Mouse (Mus musculus): Measurements from ENCODE around the gene Kif1c. TPM values are rescaled to one million over a fixed set of nuclear protein-coding genes. Genes with fewer than 3 reads are reported as not detected.

The Kif1c gene
- polyA plus RNA-seq, 1 experiment from 2014 or later = 1.8 TPM

GRCm38 (mm10) chr11:70686901-70687566 is 13.3 kb upstream of the Kif1c start:
- no peak for DNase-seq (ENCODE audit: low spot score)
- peaks cover 30% of the 10 kb centered on the region for H3K36me3 ChIP-seq
- H3K27me3 ChIP-seq (ENCODE audit: low read depth, poor library complexity, severe bottlenecking) = no peaks in the 10 kb centered on the region; the same call in 1 of the 2 replicates
- H3K4me3 ChIP-seq = peak overlapping the region; percentile 93
- H3K27ac ChIP-seq (replicated peaks) = peak overlapping the region; percentile 92
- no peaks in the 10 kb centered on the region for H3K9me3 ChIP-seq (replicated peaks)
- WGBS = 5% methylated on average over 16 of the region's 16 CpGs
- peaks cover 41% of the 10 kb centered on the region for H3K4me1 ChIP-seq

DNA sequence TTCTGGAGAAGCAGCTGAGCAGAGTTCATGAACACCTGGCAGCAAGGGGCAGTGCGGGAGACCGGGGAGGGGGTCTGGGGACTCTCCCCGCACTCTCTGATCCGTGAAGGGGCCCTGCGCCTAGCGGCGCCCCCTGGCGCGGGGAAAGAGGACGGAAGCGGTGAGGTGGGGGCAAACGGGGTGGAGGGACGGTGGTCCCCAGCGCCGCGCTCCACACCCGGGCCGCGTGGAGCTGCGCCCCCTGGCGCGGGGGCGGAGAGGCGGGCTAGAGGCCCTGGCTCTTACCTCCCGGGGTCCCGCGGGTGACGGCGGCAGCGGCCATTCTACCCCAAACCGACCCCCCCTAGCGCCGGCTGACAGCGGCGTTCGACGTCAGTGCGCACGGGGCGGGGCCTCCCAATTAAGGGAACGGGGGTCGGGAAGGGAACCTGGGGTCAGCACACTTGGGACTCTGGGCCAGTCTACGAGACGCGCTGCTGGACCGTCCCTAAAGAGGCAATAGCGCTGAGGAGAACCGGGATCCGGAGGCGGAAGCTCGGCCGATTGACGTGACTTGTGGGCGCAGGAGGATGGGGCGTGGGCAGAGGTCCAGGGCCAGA is 12.6 kb upstream of the Kif1c start, which contains the start of gene Camta2:
TSS of gene Camta2 (minus strand) at position 505 of the 599 bp plus-strand sequence.
- no peaks in the 10 kb centered on the region; the same call in 1 of the 2 replicates for H3K27me3 ChIP-seq (ENCODE audit: low read depth, poor library complexity, severe bottlenecking)
- DNase-seq (ENCODE audit: low spot score) = peak; percentile 90
- H3K9me3 ChIP-seq (replicated peaks) = no peaks in the 10 kb centered on the region
- H3K27ac ChIP-seq (replicated peaks) = peak within 1 kb of the TSS; percentile 92
- H3K4me3 ChIP-seq = peak within 1 kb of the TSS; percentile 93
- WGBS = under 1% methylated on average over 55 of the region's 55 CpGs
- H3K36me3 ChIP-seq = peaks cover 29% of the 10 kb centered on the region
- peaks cover 35% of the 10 kb centered on the region for H3K4me1 ChIP-seq

DNA sequence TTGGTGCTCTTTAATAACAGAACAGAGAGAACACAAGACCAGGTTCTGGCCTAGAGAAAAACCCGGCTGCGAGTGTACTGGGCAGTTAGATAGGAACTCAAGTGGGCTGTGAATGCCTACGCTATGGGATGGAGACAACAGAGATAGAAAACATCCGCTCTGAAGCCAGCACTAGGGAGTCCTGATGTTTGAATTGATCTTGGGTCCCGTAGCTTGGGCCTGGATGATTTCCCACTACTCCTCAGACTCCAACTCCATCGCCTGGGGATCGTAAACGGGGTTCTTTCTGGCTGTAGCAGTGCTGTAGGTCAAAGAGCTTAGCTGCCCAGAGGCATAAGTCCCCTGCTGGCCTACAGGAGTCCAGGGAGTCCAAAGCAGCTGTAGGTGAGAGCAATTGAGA is 12.0 kb upstream of the Kif1c start:
- Histone ChIP-seq H3K27me3 (ENCODE audit: low read depth, poor library complexity, severe bottlenecking) (no peaks in the 10 kb centered on the region; the same call in 1 of the 2 replicates), H3K4me3 (peak overlapping the region; percentile 93), H3K36me3 (peaks cover 22% of the 10 kb centered on the region), H3K9me3 (replicated peaks) (no peaks in the 10 kb centered on the region), H3K27ac (replicated peaks) (peak overlapping the region; percentile 92), H3K4me1 (peaks cover 28% of the 10 kb centered on the region)
- WGBS = 12% methylated on average over 8 of the region's 8 CpGs
- no peak for DNase-seq (ENCODE audit: low spot score)

GRCm38 (mm10) chr11:70689578-70689977 is 10.8 kb upstream of the Kif1c start:
- no peak for DNase-seq (ENCODE audit: low spot score)
- H3K36me3 ChIP-seq = peaks cover 10% of the 10 kb centered on the region; the same call in 1 of the 2 replicates
- no peaks in the 10 kb centered on the region for H3K9me3 ChIP-seq (replicated peaks)
- H3K4me1 ChIP-seq = peaks cover 28% of the 10 kb centered on the region
- no peak overlapping the region for H3K27ac ChIP-seq (replicated peaks)
- no peaks in the 10 kb centered on the region; the same call in 1 of the 2 replicates for H3K27me3 ChIP-seq (ENCODE audit: low read depth, poor library complexity, severe bottlenecking)
- 54% methylated on average over 4 of the region's 4 CpGs for WGBS
- no peak overlapping the region for H3K4me3 ChIP-seq

GRCm38 (mm10) chr11:70693504-70693903 is 6.8 kb upstream of the Kif1c start:
- Histone ChIP-seq H3K4me1 (peaks cover 7% of the 10 kb centered on the region), H3K36me3 (no peaks in the 10 kb centered on the region), H3K27me3 (ENCODE audit: low read depth, poor library complexity, severe bottlenecking) (no peaks in the 10 kb centered on the region; the same call in 1 of the 2 replicates), H3K27ac (replicated peaks) (no peak overlapping the region), H3K9me3 (replicated peaks) (no peaks in the 10 kb centered on the region), H3K4me3 (no peak overlapping the region)
- WGBS = 76% methylated on average over 3 of the region's 3 CpGs
- DNase-seq (ENCODE audit: low spot score) = no peak

- WGBS = 81% methylated on average over 3 of the region's 3 CpGs
- no peak overlapping the region for H3K4me3 ChIP-seq
- no peaks in the 10 kb centered on the region for H3K9me3 ChIP-seq (replicated peaks)
- peaks cover 27% of the 10 kb centered on the region for H3K4me1 ChIP-seq
- peaks cover 1% of the 10 kb centered on the region; the same call in 1 of the 2 replicates for H3K36me3 ChIP-seq
- H3K27ac ChIP-seq (replicated peaks) = no peak overlapping the region
- H3K27me3 ChIP-seq (ENCODE audit: low read depth, poor library complexity, severe bottlenecking) = peaks cover 8% of the 10 kb centered on the region; the same call in 1 of the 2 replicates
- no peak for DNase-seq (ENCODE audit: low spot score)
Observed at GRCm38 (mm10) chr11:70697376-70697775, 3.0 kb upstream of the Kif1c start.

DNA sequence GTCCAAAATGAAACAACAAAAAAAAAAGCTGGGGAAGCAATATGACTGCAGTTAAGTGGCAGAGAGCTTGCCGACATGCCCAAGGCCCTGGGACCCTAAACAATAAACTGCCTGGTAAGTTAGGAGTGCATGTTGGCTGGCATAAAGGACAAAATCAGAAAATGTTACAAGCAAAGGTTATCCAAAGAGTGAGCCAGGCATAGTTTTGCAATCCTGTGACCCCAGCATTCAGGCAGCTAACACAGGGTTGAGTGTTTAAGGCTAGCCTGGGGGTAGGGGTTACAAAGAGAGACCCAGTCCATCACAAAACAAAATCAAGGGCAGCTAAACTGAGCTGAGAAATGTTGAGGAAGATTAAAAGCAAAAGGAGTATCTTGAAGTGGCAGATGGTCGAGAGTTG is 1.3 kb upstream of the Kif1c start:
- 78% methylated on average over 2 of the region's 2 CpGs for WGBS
- no peak for DNase-seq (ENCODE audit: low spot score)
- H3K4me3 ChIP-seq = peak overlapping the region; percentile 93; the same call in 1 of the 2 replicates
- H3K9me3 ChIP-seq (replicated peaks) = no peaks in the 10 kb centered on the region
- H3K36me3 ChIP-seq = peaks cover 18% of the 10 kb centered on the region
- peaks cover 8% of the 10 kb centered on the region; the same call in 1 of the 2 replicates for H3K27me3 ChIP-seq (ENCODE audit: low read depth, poor library complexity, severe bottlenecking)
- peaks cover 35% of the 10 kb centered on the region for H3K4me1 ChIP-seq
- no peak overlapping the region for H3K27ac ChIP-seq (replicated peaks)

DNA sequence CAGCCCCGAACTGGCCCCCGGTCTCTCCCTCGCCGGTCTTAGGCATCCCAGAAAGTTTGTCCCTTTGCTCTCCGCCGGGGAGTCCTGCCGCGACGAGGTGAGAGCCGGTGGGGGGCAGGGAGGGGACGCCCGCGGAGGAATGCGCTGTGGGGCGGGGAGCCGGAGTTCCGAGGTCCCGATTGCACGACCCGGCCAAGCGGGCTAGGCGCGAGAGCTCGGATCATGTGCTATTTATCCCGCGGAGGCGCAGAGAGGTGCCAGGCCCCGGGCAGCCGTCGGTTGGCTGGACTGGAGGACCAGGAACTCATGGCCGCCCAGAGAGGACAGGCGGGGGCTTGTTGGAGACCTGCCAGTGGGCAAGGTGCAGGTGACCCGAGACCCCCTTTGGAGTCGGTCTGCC is 265 bp downstream of the Kif1c start:
- peaks cover 34% of the 10 kb centered on the region for H3K36me3 ChIP-seq
- peak overlapping the region; percentile 93 for H3K4me3 ChIP-seq
- H3K9me3 ChIP-seq (replicated peaks) = no peaks in the 10 kb centered on the region
- under 1% methylated on average over 34 of the region's 34 CpGs for WGBS
- H3K27ac ChIP-seq (replicated peaks) = peak overlapping the region; percentile 95
- H3K27me3 ChIP-seq (ENCODE audit: low read depth, poor library complexity, severe bottlenecking) = peaks cover 8% of the 10 kb centered on the region; the same call in 1 of the 2 replicates
- H3K4me1 ChIP-seq = peaks cover 35% of the 10 kb centered on the region
- DNase-seq (ENCODE audit: low spot score) = peak; percentile 66

DNA sequence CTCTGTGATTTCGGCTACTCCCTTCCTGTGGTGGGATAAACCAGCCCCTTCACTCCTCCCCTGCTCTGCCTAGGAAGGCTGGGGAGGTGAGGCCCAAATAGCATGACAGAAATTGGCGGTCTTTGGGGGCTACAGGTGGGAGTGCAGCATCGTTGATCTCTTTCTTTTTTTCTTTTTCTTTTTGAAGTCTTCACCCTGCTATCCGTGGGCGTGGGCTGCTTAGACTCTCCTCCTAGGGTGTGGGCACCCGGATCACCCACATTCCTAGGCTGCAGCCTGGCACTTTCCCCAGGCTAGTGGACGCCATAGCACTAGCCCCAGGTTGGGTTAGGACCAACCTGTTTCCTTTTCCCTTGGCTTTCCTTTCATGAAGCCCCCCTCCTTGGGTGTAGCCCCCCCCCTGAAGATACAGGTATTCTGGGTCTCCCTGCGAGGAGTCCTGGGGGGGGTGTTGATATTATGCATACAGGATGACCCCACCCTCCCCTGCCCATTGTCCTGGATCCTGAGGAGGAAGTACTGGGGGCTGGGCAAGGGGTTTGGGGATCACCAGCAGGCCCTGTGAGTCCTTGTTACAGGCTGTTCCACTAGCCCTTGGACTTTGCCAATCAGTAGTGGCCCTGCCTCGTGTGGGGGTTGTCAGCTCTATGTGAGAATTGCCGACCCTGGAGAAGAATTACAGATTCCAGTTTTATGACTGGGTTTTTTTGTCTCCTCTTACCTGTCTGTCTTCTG is 1.0 kb downstream of the Kif1c start:
- Histone ChIP-seq H3K9me3 (replicated peaks) (no peaks in the 10 kb centered on the region), H3K4me3 (peak overlapping the region; percentile 93), H3K36me3 (peaks cover 41% of the 10 kb centered on the region), H3K4me1 (peaks cover 35% of the 10 kb centered on the region), H3K27ac (replicated peaks) (peak overlapping the region; percentile 95), H3K27me3 (ENCODE audit: low read depth, poor library complexity, severe bottlenecking) (peaks cover 8% of the 10 kb centered on the region; the same call in 1 of the 2 replicates)
- DNase-seq (ENCODE audit: low spot score) = no peak
- WGBS = 17% methylated on average over 10 of the region's 10 CpGs

- H3K36me3 ChIP-seq = peaks cover 49% of the 10 kb centered on the region
- no peaks in the 10 kb centered on the region for H3K9me3 ChIP-seq (replicated peaks)
- 85% methylated on average over 6 of the region's 6 CpGs for WGBS
- H3K27ac ChIP-seq (replicated peaks) = no peak overlapping the region
- H3K4me3 ChIP-seq = peak overlapping the region; percentile 93; the same call in 1 of the 2 replicates
- peaks cover 8% of the 10 kb centered on the region; the same call in 1 of the 2 replicates for H3K27me3 ChIP-seq (ENCODE audit: low read depth, poor library complexity, severe bottlenecking)
- H3K4me1 ChIP-seq = peaks cover 35% of the 10 kb centered on the region
- DNase-seq (ENCODE audit: low spot score) = no peak
Observed at GRCm38 (mm10) chr11:70701984-70702733, 1.8 kb downstream of the Kif1c start.

- Histone ChIP-seq H3K27me3 (ENCODE audit: low read depth, poor library complexity, severe bottlenecking) (peaks cover 8% of the 10 kb centered on the region; the same call in 1 of the 2 replicates), H3K36me3 (peaks cover 55% of the 10 kb centered on the region), H3K4me1 (peaks cover 35% of the 10 kb centered on the region), H3K4me3 (peak overlapping the region; percentile 5; the same call in 1 of the 2 replicates), H3K27ac (replicated peaks) (no peak overlapping the region), H3K9me3 (replicated peaks) (no peaks in the 10 kb centered on the region)
- 86% methylated on average over 6 of the region's 6 CpGs for WGBS
- DNase-seq (ENCODE audit: low spot score) = no peak
Observed at GRCm38 (mm10) chr11:70702781-70703180, 2.4 kb downstream of the Kif1c start.

- peaks cover 88% of the 10 kb centered on the region for H3K36me3 ChIP-seq
Observed at GRCm38 (mm10) chr11:70706127-70706526, 5.8 kb downstream of the Kif1c start.

More at GRCm38 (mm10) chr11:70706127-70706526, 5.8 kb downstream of the Kif1c start:
- Histone ChIP-seq H3K27ac (replicated peaks) (no peak overlapping the region), H3K4me1 (peaks cover 20% of the 10 kb centered on the region), H3K27me3 (ENCODE audit: low read depth, poor library complexity, severe bottlenecking) (no peaks in the 10 kb centered on the region), H3K4me3 (no peak overlapping the region), H3K9me3 (replicated peaks) (no peaks in the 10 kb centered on the region)
- 77% methylated on average over 3 of the region's 3 CpGs for WGBS
- DNase-seq (ENCODE audit: low spot score) = no peak
